Mouse (Mus musculus) erythroblast, adult 5-6 weeks (primary cell): ENCODE measurements around the gene Mtmr6. TPM values are rescaled to one million over a fixed set of nuclear protein-coding genes. Genes with fewer than 3 reads are reported as not detected.
"Not testable (repeated sequence)": the region's sequence is repeated elsewhere in the genome, so short reads cannot be mapped to it uniquely, and the experiment has no call there.

Experiments
- ATAC-seq: replicated peaks from 2 replicates; pipeline ENCODE4 v1.8.0; 2016; ENCODE audit warnings: moderate number of reproducible peaks, mild to moderate bottlenecking, moderate TSS enrichment, inconsistent platforms; ENCODE audit not compliant: poor library complexity, low FRiP score, severe bottlenecking
- total RNA-seq, 2 experiments: library from RNA; stranded (forward) in 1 of 2; stranded (reverse) in 1 of 2; fragments of 150-400 nt in 1 of 2; fragments of 200-764, 138-1000 nt in 1 of 2; gene quantifications; 2 replicates each; pipeline versions ENCODE4 v1.2.3 to v1.2.4; 2015 to 2017; ENCODE audit warnings: low replicate concordance in 2 of 2

Gene Mtmr6
- total RNA-seq, 2 experiments from 2014 or later: 16.7 to 23.0 TPM

DNA sequence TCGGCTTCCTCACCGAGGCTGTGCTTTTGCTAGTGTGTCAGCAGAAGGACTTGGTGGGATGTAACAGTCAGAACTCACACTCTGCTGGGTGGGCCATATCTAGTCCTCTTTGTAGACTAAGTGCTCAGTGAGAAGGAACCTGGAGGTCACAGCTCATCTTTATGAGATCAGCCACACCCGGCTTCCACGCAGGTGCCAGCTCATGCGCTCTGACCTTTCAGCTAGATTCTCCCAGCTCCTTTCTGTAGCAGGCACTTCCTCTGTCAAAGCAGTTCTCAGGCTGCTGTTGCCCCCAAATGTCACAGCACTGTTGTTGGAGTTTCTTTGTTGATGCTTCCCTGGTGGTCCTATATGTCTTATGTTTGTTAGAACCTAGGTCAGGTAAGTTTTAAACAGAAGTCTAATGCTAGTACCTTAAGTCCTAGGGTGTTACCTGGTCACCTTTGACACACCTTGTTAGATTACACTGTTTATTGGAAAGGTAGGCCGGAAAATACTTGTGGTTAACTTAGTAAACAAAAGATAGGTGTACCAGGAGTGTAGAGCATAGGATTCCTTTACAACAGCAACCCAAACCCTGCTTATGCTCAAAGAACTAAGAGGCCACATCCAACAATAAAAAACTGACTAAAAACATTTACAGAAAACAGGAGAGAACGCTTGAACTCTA, 21.3 kb downstream of the Mtmr6 start:
- no peak for ATAC-seq

DNA sequence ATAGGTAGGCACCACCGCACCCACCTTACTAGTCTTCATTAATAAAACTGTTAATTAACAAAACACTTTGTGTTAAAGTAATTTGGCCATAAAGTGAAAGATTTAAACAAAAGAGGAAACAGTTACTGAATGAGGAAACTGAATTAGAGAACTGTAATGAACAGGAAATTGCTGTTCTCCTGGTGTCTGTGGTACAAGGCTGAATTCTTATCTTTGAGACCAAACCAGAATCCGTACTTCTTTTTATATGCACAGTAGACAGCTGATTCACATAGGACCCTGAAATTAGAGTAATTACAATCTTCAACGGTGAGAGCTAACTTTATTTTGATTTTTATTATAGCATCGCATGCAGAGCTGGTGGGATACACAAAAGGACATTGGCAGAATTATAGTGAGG, 25.3 kb downstream of the Mtmr6 start:
- no peak for ATAC-seq

DNA sequence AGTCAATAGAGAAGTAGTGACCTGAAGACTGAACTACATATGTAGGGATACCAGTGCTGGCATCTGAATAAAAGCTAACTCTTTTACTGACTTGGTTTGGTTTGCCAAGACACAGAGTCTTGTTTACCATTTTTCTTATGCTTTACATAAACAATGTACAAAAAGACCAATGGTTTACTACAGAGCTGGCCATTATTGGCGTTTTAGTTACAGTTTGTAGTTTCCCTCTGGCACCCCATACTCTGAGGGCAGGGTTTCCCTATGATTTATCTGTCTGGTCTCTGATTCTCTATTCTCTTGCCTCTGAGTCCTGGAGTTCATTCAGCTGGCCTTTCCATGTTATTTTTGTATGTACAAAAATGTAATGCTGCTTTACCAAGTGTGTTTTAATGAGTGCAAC, 30.5 kb downstream of the Mtmr6 start:
- no peak for ATAC-seq

DNA sequence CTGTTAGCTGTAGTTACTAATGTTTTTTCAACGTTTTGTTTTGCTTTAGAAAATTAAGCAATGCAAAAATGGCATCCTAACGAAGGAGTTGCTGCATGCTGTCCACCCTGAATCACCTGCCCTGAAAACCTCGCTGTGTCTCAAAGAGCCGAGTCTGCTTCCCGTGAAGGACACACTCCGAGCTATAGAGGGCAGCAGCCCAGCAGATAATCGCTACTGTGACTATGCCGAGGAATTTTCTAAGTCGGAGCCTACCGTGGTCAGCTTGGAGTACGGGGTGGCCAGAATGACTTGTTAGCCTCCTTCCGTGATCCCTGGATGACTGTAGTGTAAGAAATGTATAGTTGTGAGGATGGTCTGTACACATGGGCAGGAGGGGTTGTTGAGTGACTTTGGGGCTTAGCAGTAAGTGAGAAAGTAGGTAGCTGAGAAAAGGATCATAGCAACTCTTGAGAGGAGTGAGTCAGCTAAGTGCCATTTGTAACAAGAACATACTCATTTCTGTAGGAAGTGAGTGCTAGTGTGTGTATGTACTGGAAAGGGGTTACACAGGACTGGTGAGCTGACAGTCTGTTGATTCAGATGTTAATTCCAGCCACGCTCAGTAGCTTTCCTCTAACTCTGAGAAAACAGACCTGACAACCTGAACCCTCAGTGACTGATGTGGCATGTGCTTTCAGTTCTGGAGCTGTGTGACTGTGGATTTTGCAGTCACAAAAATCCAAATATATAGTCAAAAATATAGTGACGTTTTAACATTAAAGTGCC, 35.4 kb downstream of the Mtmr6 start:
- ATAC-seq: no peak

DNA sequence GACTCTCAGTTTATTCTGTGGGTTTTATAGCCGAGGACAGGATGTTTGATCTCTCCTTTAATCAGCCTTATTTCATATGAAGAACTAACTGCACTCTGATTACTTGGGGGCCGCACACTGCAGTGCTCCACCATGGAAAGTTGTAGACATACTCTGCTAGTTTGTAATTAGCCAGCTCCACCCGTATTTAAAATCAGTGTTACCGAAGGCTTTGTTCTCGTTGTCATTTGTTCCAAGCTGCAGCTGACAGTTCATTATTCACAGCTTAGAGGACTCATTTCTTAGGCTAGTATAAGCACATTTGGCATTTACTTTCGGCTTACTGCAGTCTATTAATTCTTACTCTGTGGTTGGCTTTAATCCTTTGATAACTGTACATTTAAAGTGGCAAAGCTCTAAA, 36.0 kb downstream of the Mtmr6 start:
- no peak for ATAC-seq

DNA sequence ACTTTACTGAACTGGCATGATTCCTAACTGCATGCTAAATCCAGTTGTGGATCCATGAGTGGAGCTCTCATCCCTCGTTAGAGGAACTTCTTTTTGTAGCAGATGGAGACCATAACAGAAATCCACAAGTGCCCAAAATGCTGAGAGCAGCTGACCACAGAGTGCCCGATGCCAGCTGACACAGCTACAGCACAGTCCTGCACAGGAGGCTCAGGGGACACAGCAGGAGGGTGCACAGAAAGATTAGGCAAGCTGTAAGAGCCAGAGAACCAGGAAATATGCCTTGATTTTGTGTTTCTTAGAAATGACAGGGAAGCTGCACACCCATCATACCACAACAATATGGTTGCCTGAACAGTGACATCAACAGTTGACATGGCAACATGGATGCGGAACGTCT, 37.4 kb downstream of the Mtmr6 start:
- ATAC-seq: no peak

DNA sequence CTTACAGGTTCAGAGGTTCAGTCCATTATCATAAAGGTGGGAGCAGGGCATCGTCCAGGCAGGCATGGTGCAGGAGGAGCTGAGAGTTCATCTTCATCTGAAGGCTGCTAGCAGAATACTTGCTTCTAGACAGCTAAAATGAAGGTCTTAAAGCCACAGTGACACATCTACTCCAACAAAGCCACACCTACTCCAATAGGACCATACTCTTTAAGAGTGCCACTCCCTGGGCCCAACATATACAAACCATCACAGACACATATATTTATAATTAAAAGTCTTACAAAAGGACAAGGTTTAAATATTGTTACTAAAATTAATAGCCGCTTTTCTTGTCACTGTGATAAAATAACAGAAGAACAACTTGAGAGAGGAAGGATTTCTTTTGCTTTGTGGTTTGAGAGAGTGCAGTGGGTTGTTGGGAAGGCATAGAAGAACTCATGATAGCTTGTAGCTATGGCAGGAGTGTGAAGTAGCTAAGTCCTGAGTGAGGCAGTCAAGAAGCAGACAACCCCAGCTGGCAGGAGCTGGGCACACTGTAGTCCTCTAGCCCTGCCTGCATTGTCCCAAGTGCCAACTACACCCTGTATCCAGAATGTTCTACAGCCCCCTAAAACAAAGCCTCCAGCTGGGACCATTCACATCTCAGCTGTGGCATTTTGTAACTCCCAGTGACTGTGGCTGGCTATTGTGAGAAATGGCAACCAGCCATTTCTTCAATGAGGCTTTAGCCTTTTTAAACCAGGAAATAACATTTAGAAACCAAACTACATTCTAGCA, 39.6 kb downstream of the Mtmr6 start:
- no peak for ATAC-seq

DNA sequence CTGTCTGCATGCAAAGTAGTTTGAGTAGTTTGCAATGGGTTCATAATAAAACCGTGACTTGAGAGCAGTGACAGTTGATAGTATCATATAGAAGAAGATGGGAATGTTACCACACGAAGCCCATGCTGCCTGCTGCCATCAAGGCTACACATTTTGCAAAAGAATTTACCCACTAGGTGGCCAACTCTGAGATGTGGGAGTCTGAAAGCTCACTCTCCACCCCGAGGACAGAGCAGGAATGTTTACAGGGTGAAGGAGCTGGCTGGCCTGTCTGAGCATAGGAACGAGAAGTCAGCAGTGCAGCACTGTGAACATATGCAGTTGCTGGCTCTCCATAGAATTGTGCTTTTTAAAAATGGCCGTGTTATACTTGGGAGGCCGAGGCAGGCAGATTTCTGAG, 43.1 kb downstream of the Mtmr6 start:
- no peak for ATAC-seq

DNA sequence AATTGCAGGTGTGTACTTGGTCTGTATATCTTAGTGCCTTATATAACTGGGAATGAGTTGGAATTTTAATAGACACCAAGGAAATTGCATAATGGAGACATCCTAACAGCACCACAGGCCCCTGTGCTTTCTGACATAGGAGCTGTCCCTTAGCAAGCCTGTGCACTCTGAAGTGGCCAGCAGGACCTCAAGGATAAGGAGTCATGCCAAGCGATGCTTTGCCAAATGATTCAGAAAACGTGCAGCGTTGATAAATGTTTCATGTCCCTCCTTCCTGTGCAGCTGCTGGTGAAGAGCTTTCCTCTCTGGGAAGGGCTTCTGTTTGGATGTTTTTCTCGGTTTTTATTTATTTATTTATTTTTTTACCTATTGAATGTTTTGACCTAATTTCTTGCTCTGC, 45.7 kb downstream of the Mtmr6 start:
- ATAC-seq: no peak

DNA sequence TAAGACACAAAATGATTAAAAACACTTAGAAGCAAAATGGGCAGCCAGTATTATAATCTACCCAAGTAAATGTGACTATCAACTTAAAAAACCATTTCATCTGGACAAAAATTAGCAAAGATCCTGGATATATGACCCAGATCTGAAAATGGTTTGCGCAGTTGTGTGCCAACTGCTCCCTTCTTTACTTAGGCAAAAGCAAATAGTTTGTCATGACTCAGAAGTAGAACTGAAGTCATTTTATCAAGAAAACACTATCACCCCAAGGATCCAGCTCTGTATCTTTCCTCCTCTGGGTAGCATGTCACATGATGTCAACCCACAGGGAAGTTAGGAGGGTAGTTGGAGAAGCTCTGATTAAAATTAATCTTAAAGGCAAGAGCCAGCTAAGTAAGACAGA, 54.2 kb downstream of the Mtmr6 start:
- ATAC-seq: no peak

DNA sequence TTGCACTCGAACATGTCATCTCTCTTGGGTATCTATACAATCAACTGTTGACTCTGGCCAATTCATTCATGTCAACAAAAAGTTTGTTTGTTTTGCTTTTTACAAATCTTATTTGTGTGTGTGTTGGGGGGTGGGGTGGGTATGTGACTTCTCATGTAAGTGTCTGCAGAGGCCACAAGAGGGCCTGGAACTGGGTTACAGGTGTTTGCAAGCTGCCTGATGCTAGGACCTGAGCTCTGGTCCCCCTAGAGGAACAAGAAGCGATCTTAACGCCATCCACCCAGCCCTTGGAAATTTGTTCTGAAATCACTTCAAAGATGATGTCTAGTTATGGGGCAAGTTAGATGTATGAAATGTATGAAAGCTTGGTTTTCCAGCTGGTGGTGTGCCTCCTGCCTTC, 55.8 kb downstream of the Mtmr6 start:
- no peak for ATAC-seq

DNA sequence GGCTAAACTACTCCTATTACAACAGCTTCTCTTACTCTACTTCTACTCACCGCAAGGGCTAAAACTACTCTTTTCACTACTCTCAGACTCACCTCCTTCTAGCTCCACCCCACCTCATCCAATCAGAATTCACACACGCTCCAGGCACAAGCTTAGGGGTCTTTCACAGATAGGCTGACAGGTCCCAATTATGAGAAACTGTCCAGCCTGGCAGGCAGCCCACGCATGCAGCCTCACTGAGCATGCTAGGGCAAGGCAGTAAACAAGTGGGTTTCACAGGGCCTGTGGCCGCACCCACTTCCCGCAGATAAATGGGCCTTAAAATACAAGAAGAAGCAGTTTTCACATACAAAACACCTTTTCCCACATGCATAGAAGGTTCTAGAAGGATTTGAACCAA, 75.0 kb downstream of the Mtmr6 start:
- ATAC-seq: not testable (repeated sequence)

DNA sequence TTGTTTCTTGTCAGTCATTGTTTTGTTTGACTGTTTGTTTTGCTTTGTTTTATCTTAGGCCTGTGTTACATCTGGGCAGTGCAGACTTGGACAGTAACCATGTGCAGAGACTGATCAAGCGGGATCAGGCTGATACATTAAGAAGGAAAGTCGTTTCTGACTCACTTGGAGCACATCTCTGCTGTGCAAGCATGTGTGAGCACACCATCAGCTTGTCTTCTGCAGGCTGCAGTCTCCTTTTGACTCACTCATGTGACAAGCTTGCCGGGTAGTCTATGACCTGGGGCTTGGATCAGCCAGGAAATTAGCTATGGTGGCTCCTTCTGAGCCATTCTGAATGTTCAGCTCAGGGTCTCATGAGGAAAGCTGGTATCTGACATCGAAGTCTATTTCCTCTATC, 75.5 kb downstream of the Mtmr6 start:
- no peak for ATAC-seq

DNA sequence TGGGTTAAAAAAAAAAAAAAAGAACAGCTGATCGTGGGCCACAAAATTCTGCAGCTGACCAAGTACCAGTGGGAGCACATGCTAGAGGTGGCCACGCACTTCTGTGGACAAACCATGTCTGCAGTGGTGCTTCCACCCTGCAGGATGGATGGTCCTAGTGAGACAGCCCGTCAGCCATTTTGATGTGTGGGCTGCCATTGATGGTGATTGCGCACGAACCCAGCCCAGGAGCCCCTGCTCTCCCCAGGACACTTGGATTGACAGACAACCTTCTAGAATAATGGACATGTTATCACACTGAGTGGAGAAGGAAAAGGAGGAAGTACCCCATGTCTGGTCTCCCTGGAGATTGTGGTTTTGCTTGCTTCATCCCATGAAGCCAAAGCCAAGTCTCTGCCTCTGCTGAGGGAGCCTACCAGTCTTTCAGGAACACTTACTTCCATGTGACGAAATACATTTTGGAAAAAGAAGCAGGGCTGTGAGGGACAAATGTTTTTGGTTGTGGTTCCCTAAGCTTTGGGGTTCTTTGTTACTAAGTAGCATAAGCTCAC, 80.4 kb downstream of the Mtmr6 start:
- ATAC-seq: no peak

Other genes starting within 250 kb of the Mtmr6 start
- 0.19 and 0.21 TPM in 2 replicates for gene Atp8a2, start 68.0 kb upstream of the Mtmr6 start, total RNA-seq (2015; ENCODE audit: low replicate concordance)
- 0.14 and 0.34 TPM in 2 replicates for gene Atp8a2, start 68.0 kb upstream of the Mtmr6 start, total RNA-seq (2017; ENCODE audit: low replicate concordance)
- not detected in 2 replicates for gene Nupl1, start 13.8 kb upstream of the Mtmr6 start, total RNA-seq (2015; ENCODE audit: low replicate concordance)
- not detected in 2 replicates for gene Nupl1, start 13.8 kb upstream of the Mtmr6 start, total RNA-seq (2017; ENCODE audit: low replicate concordance)
- gene Gm49336, start 13.7 kb upstream of the Mtmr6 start, total RNA-seq (2015; ENCODE audit: low replicate concordance): 26.3 and 27.0 TPM in 2 replicates
- gene Gm49336, start 13.7 kb upstream of the Mtmr6 start, total RNA-seq (2017; ENCODE audit: low replicate concordance): 34.6 and 58.1 TPM in 2 replicates
- 0.21 and 2.5 TPM in 2 replicates for gene Amer2, start 108.0 kb downstream of the Mtmr6 start, total RNA-seq (2015; ENCODE audit: low replicate concordance)
- 0.51 and 0.98 TPM in 2 replicates for gene Amer2, start 108.0 kb downstream of the Mtmr6 start, total RNA-seq (2017; ENCODE audit: low replicate concordance)